Mouse (Mus musculus) midbrain, postnatal 0 days (tissue): ENCODE measurements around the gene Pkp1. TPM values are rescaled to one million over a fixed set of nuclear protein-coding genes. Genes with fewer than 3 reads are reported as not detected.

Source experiments
- ATAC-seq: fragments of 200-750 bp; cut with Nextera tagmentation; 2 replicates; pipeline ENCODE4 v1.8.0; 2017; ENCODE audit warnings: moderate number of reproducible peaks, mild to moderate bottlenecking, moderate TSS enrichment, moderate library complexity; ENCODE audit not compliant: low FRiP score
- DNase-seq: peaks from one replicate; pipeline ENCODE4 v3.0.0-alpha.2; 2015; ENCODE audit warnings: low spot score
- H3K27ac ChIP-seq: fragments of 300-500 bp; sonication (generic); 2 replicates; pipeline ENCODE4 v1.5.1; 2014; ENCODE audit warnings: low read depth, mild to moderate bottlenecking, low read length, mixed read lengths
- H3K27me3 ChIP-seq: fragments of 300-500 bp; sonication (generic); 2 replicates; pipeline ENCODE4 v1.6.1; 2014; ENCODE audit warnings: low read length, control low read depth, mixed read lengths; ENCODE audit not compliant: insufficient read depth
- H3K36me3 ChIP-seq: fragments of 300-500 bp; sonication (generic); 2 replicates; pipeline ENCODE4 v1.6.1; 2014; ENCODE audit warnings: low read length, control low read depth, mixed read lengths; ENCODE audit not compliant: insufficient read depth
- H3K4me1 ChIP-seq: fragments of 300-500 bp; sonication (generic); 2 replicates; pipeline ENCODE4 v1.6.1; 2014; ENCODE audit warnings: mild to moderate bottlenecking, control low read depth, antibody characterized with exemption, low read length, mixed read lengths; ENCODE audit not compliant: insufficient read depth
- H3K4me2 ChIP-seq: fragments of 300-500 bp; sonication (generic); 2 replicates; pipeline ENCODE4 v1.6.1; 2014; ENCODE audit warnings: low read depth, mild to moderate bottlenecking, low read length, mixed read lengths; ENCODE audit not compliant: poor library complexity, severe bottlenecking
- H3K4me3 ChIP-seq: fragments of 300-500 bp; sonication (generic); 2 replicates; pipeline ENCODE4 v1.5.1; 2014; ENCODE audit warnings: low read depth, mild to moderate bottlenecking, low read length, moderate library complexity
- H3K9ac ChIP-seq: fragments of 300-500 bp; sonication (generic); replicated peaks from 2 replicates; pipeline ENCODE4 v1.6.1; 2014; ENCODE audit warnings: mild to moderate bottlenecking, low read length, moderate library complexity, mixed read lengths; ENCODE audit not compliant: poor library complexity, severe bottlenecking
- H3K9me3 ChIP-seq: fragments of 300-500 bp; sonication (generic); 2 replicates; pipeline ENCODE4 v1.6.1; 2016; ENCODE audit warnings: low read length, control low read depth
- CTCF ChIP-seq: IDR thresholded peaks from 2 replicates; pipeline ENCODE4 v1.5.1; 2016; ENCODE audit warnings: antibody characterized with exemption, mild to moderate bottlenecking
- WGBS: fragments of 180-500 bp; shearing (Covaris S2); extraction: QIAGEN DNeasy Blood & Tissue Kit; methylation state at CpG from one replicate; pipeline ENCODE4 v1.1.7; 2014; 5-methylcytosine and 5-hydroxymethylcytosine counted together
- polyA plus RNA-seq: library from polyadenylated mRNA; unstranded; fragments of >200 nt; fragmentation: Nextera tagmentation; extraction: Ambion mirVana; gene quantifications from 2 replicates; pipeline ENCODE4 v1.2.1, GENCODE M21; 2015
- total RNA-seq: library from RNA; depleted of rRNA; stranded (reverse); fragments of >200 nt; gene quantifications from 2 replicates; pipeline ENCODE4 v1.2.3, GENCODE M21; 2014

Pkp1 gene
- total and polyA plus RNA-seq, 2 experiments from 2014 or later = 0.16 to 2.9 TPM

DNA sequence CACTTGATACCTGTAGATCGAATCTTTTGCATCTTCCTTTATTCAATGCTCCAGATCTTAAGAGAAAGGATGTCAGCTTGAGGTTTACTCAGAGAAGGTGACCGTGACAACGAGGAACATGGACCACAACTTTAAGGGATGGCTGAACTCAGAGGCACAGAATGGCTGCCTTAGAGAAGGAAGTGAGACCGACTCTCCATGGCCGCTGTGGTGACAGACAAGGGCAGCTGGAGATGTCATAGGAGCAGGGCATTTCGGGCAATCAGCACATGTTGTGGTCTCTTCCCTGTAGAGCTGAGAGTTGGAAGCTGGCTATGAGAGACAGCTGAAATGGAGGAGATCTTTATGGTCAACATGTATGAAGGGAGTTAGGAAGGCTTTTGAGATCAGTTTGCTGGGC lies 54.2 kb downstream of the Pkp1 start:
- TF ChIP-seq CTCF = no peak
- Histone ChIP-seq H3K4me2 (no peak overlapping the region), H3K9me3 (no peaks in the 10 kb centered on the region), H3K4me1 (no peaks in the 10 kb centered on the region), H3K27ac (no peak overlapping the region), H3K9ac (no peak overlapping the region), H3K4me3 (no peak overlapping the region), H3K36me3 (no peaks in the 10 kb centered on the region), H3K27me3 (no peaks in the 10 kb centered on the region)
- 87% methylated on average over 6 of the region's 6 CpGs for WGBS
- DNase-seq (no peak), ATAC-seq (no peak)

DNA sequence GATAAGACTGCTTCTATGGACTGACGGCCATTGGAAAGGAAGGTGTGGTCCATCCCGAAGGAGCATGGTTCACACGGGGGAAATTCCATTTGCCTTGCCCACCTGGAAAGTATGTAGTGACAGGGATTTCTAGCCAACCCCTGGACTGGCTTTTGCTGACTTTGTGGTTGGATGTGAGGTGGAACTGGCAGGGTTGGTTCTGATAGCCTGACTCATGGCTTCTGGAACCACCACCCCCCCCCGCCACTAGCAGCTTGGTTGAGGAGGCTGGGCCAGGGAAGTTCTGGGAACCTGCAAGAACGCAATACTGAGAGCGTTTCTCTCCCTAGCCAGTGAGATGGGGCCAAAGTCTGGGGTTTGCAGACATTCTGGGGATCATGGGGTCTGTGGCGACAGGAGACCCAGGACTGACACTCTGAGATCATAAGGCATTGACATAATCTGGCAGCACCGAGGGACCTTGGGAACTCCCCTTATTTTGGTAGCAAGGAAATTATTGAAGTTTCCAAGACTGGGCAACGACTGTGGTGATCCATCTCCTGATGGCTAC lies 55.1 kb downstream of the Pkp1 start:
- H3K9ac ChIP-seq = no peak overlapping the region
- H3K4me1 ChIP-seq = no peaks in the 10 kb centered on the region
- ATAC-seq (no peak), DNase-seq (no peak)
- H3K36me3 ChIP-seq = no peaks in the 10 kb centered on the region
- H3K4me3 ChIP-seq = no peak overlapping the region
- 86% methylated on average over 9 of the region's 9 CpGs for WGBS
- H3K27ac ChIP-seq = no peak overlapping the region
- H3K9me3 ChIP-seq = no peaks in the 10 kb centered on the region
- TF ChIP-seq CTCF = no peak
- no peaks in the 10 kb centered on the region for H3K27me3 ChIP-seq
- no peak overlapping the region for H3K4me2 ChIP-seq

DNA sequence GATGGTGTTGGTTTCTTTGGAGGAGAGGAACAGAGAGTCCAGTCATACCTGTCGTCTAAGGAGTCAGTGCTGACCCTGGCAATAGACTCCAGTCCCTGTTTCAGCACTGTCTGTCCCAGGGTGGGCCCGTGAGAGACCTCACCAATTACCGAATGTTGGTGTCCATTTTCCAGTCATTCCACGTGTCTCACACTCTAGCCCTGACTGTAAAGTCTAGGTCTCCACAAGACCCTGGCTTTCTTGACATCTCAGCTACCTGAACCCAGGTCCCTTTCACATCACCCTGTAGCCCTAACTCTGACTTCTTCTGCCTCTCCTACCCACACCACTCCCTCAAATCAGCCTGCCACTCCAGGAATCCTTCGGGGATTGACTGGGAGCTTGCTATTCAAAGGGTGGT lies 56.4 kb downstream of the Pkp1 start:
- H3K4me2 ChIP-seq = no peak overlapping the region
- 81% methylated on average over 5 of the region's 5 CpGs for WGBS
- H3K9me3 ChIP-seq = no peaks in the 10 kb centered on the region
- H3K9ac ChIP-seq = no peak overlapping the region
- TF ChIP-seq CTCF = no peak
- ATAC-seq (no peak), DNase-seq (no peak)
- H3K27ac ChIP-seq = no peak overlapping the region
- H3K4me1 ChIP-seq = no peaks in the 10 kb centered on the region
- no peaks in the 10 kb centered on the region for H3K36me3 ChIP-seq
- no peak overlapping the region for H3K4me3 ChIP-seq
- H3K27me3 ChIP-seq = no peaks in the 10 kb centered on the region

DNA sequence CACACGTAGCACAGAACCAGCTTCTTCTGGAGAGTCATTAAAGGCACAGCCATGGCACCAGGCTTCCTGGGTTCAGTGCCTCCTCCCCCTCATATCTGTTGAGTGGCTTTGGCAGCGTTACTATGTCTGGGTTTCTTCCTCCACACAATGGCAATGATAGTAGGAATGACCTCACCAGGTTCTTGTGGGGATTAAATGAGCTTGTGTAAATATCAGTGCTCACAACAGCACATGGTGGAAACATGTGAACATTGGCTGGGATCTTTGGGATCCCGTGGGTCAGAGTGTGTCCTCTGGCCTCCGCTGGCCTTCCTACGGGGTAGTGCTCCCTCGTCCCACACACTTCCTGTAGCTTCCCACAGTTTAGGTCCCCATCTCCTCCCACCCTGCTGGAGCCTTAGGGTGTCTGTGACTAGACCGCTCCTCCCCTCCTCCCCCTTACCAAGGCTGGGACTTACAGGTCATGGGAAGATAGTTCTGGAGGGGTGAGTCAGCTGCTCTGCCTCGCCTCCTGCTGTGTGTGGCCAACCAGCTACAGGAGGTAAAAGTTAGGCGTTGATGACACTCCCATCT lies 56.9 kb downstream of the Pkp1 start:
- DNase-seq = no peak
- no peak for TF ChIP-seq CTCF
- Histone ChIP-seq H3K27ac (no peak overlapping the region), H3K4me1 (no peaks in the 10 kb centered on the region), H3K4me2 (no peak overlapping the region), H3K36me3 (no peaks in the 10 kb centered on the region; the same call in 1 of the 2 replicates), H3K4me3 (no peak overlapping the region), H3K9ac (no peak overlapping the region), H3K27me3 (no peaks in the 10 kb centered on the region), H3K9me3 (no peaks in the 10 kb centered on the region)
- no peak for ATAC-seq
- 69% methylated on average over 9 of the region's 9 CpGs for WGBS

DNA sequence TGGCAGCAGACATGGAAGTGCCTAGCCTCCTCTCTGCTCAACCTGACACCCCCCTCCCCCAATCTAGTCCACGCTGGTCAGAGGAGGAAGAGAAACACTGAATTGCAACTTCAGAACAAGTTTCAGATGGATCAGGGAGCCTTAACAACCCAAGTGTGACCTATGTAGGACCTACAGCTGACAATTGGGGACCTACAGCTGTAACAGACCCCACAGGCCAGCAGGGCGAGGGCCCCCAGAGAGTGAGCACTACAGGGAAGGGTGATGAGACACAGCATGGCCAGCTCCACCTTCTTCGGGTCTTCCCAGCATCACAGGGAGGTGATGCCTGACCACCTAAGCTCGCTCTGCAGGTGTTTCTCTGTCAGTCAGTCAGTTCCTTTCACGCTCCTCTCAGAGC lies 57.9 kb downstream of the Pkp1 start:
- Histone ChIP-seq H3K27ac (no peak overlapping the region), H3K4me2 (no peak overlapping the region), H3K27me3 (no peaks in the 10 kb centered on the region), H3K4me3 (no peak overlapping the region), H3K9me3 (no peaks in the 10 kb centered on the region), H3K36me3 (no peaks in the 10 kb centered on the region; the same call in 1 of the 2 replicates), H3K4me1 (no peaks in the 10 kb centered on the region), H3K9ac (no peak overlapping the region)
- DNase-seq (no peak), ATAC-seq (no peak)
- no peak for TF ChIP-seq CTCF
- 88% methylated on average over 5 of the region's 5 CpGs for WGBS

DNA sequence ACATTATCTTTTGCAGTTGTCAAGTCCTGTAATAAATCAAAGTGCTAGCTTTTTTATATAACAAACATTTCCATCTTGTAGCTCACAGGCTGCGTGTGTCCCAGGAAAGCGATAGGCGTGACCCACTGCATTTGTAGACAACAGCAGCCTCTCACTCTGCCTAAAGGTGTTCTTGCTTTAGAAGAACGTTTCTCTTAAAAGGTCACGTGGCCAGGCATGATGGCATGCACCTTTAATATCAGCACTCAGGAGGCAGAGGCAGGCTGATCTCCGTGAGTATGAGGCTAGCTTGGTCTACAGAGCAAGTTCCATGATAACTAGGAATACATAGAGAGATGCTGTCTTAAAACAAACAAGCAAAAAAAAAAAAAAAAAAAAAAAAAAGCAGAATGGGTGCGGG lies 60.5 kb downstream of the Pkp1 start:
- no peak for TF ChIP-seq CTCF
- Histone ChIP-seq H3K27ac (no peak overlapping the region), H3K9ac (no peak overlapping the region), H3K27me3 (no peaks in the 10 kb centered on the region), H3K4me2 (no peak overlapping the region), H3K4me3 (no peak overlapping the region), H3K4me1 (no peaks in the 10 kb centered on the region), H3K9me3 (no peaks in the 10 kb centered on the region), H3K36me3 (no peaks in the 10 kb centered on the region; the same call in 1 of the 2 replicates)
- no peak for DNase-seq
- 90% methylated on average over 7 of the region's 7 CpGs for WGBS
- no peak for ATAC-seq
